Mouse (Mus musculus) limb, embryonic 10.5 days (tissue): ENCODE results near the gene Hoxa7. TPM values are rescaled to one million over a fixed set of nuclear protein-coding genes. Genes with fewer than 3 reads are reported as not detected.

Source experiments
- DNase-seq: peaks from one replicate; pipeline ENCODE4 v3.0.0-alpha.2; 2017; ENCODE audit warnings: low spot score
- H3K27ac ChIP-seq: fragments of 300-500 bp; sonication (generic); 2 replicates; pipeline ENCODE4 v1.5.1; 2016; ENCODE audit warnings: mild to moderate bottlenecking
- H3K27me3 ChIP-seq: fragments of 300-500 bp; sonication (generic); 2 replicates; pipeline ENCODE4 v1.6.1; 2016; ENCODE audit warnings: low read depth, mild to moderate bottlenecking; ENCODE audit not compliant: poor library complexity, severe bottlenecking
- H3K36me3 ChIP-seq: fragments of 300-500 bp; sonication (generic); 2 replicates; pipeline ENCODE4 v1.6.1; 2016; ENCODE audit warnings: mild to moderate bottlenecking, moderate library complexity
- H3K4me1 ChIP-seq: fragments of 300-500 bp; sonication (generic); 2 replicates; pipeline ENCODE4 v1.6.1; 2016
- H3K4me3 ChIP-seq: fragments of 300-500 bp; sonication (generic); 2 replicates; pipeline ENCODE4 v1.5.1; 2016; ENCODE audit warnings: mild to moderate bottlenecking, moderate library complexity
- H3K9me3 ChIP-seq: fragments of 300-500 bp; sonication (generic); replicated peaks from 2 replicates; pipeline ENCODE4 v1.6.1; 2016; ENCODE audit warnings: mild to moderate bottlenecking
- WGBS: fragments of 180-500 bp; shearing (Covaris S2); methylation state at CpG from one replicate; pipeline ENCODE4 v1.1.7; 2016; 5-methylcytosine and 5-hydroxymethylcytosine counted together
- microRNA counts: library from miRNA; unstranded; fragments of <30 nt; microRNA quantifications from one replicate; lab custom pipeline; 2017
- microRNA-seq: library from miRNA; unstranded; fragments of <30 nt; microRNA quantifications from one replicate; pipeline ENCODE4, GENCODE M21; 2017
- polyA plus RNA-seq: library from polyadenylated mRNA; unstranded; fragments of >200 nt; fragmentation: Nextera tagmentation; extraction: Ambion mirVana; gene quantifications from 2 replicates; pipeline ENCODE4 v1.2.1, GENCODE M21; 2016

The Hoxa7 gene
- polyA plus RNA-seq, 1 experiment from 2014 or later = 24.8 TPM

GRCm38 (mm10) chr6:52165441-52166370, 55.9 kb downstream of the Hoxa7 start:
- WGBS = under 1% methylated on average over 28 of the region's 28 CpGs
- Histone ChIP-seq H3K4me1 (peaks cover 95% of the 10 kb centered on the region), H3K27me3 (peaks cover 50% of the 10 kb centered on the region), H3K9me3 (no peaks in the 10 kb centered on the region), H3K36me3 (peaks cover 13% of the 10 kb centered on the region), H3K4me3 (peak overlapping the region; percentile 58), H3K27ac (peak overlapping the region; percentile 90)
- peak; percentile 72 for DNase-seq

- Histone ChIP-seq H3K4me3 (peak within 1 kb of the TSS; percentile 58), H3K27me3 (peaks cover 46% of the 10 kb centered on the region), H3K4me1 (peaks cover 95% of the 10 kb centered on the region), H3K36me3 (peaks cover 4% of the 10 kb centered on the region), H3K27ac (peak within 1 kb of the TSS; percentile 90), H3K9me3 (no peaks in the 10 kb centered on the region)
- DNase-seq = peak; percentile 77
- WGBS = under 1% methylated on average over 25 of the region's 25 CpGs
Observed at GRCm38 (mm10) chr6:52164626-52165440, 56.8 kb downstream of the Hoxa7 start, which contains the start of gene Hoxa2. Gene Hoxa2 (minus strand): TSS chr6:52164831.

MicroRNAs encoded within 50 kb of the gene (microRNA counts, 519-probe panel; counts per million panel counts)
- 7,516 counts per million, percentile 97 among the panel's probes with 10 or more counts for microRNA mmu-miR-196b (lab: Ali Mortazavi, UCI)

Small RNA genes lying within 50 kb of the gene (microRNA-seq; reads per million reads assigned to microRNA genes)
- gene Mir196b = 56,617 reads per million, percentile 99 among the genes with 10 or more reads in this experiment

Other genes starting within 250 kb of the Hoxa7 start
- 16.4 and 19.3 TPM in 2 replicates for gene Skap2, start 209.3 kb downstream of the Hoxa7 start, polyA plus RNA-seq
- gene Hoxa1, start 63.5 kb downstream of the Hoxa7 start, polyA plus RNA-seq = 1.3 and 1.9 TPM in 2 replicates
- 4.5 and 5.3 TPM in 2 replicates for gene Hoxa2, start 57.0 kb downstream of the Hoxa7 start, polyA plus RNA-seq
- gene 5730596B20Rik, start 44.4 kb downstream of the Hoxa7 start, polyA plus RNA-seq = 1.1 and 1.3 TPM in 2 replicates
- gene Hoxa4, start 30.1 kb downstream of the Hoxa7 start, polyA plus RNA-seq = 1.6 and 1.8 TPM in 2 replicates
- 9.8 and 10.4 TPM in 2 replicates for gene Hoxa5, start 17.3 kb downstream of the Hoxa7 start, polyA plus RNA-seq
- gene Hoxa6, start 13.1 kb downstream of the Hoxa7 start, polyA plus RNA-seq = 3.5 and 4.1 TPM in 2 replicates
- 7.0 and 7.9 TPM in 2 replicates for gene Hoxa3, start 8.5 kb downstream of the Hoxa7 start, polyA plus RNA-seq
- gene Gm28308, start 8.5 kb downstream of the Hoxa7 start, polyA plus RNA-seq = 0.79 and 1.2 TPM in 2 replicates
- gene Hoxa9, start 9.2 kb upstream of the Hoxa7 start, polyA plus RNA-seq = 95.7 and 123 TPM in 2 replicates
- 175 and 195 TPM in 2 replicates for gene Hoxa10, start 19.0 kb upstream of the Hoxa7 start, polyA plus RNA-seq
- gene Hoxa11, start 24.0 kb upstream of the Hoxa7 start, polyA plus RNA-seq = 71.6 and 74.9 TPM in 2 replicates
- 2.7 and 11.1 TPM in 2 replicates for gene Hoxa13, start 39.0 kb upstream of the Hoxa7 start, polyA plus RNA-seq
- 1.4 and 3.7 TPM in 2 replicates for gene Evx1, start 91.6 kb upstream of the Hoxa7 start, polyA plus RNA-seq